Mouse (Mus musculus) heart, embryonic 14.5 days (tissue): ENCODE results near the gene Serpinb6d. TPM values are rescaled to one million over a fixed set of nuclear protein-coding genes. Genes with fewer than 3 reads are reported as not detected.

Source experiments
- ATAC-seq: fragments of 200-750 bp; cut with Nextera tagmentation; 2 replicates; pipeline ENCODE4 v1.8.0; 2017; ENCODE audit warnings: low read depth, moderate TSS enrichment; ENCODE audit not compliant: insufficient number of reproducible peaks, insufficient read depth, low FRiP score
- H3K27ac ChIP-seq, 2 experiments: fragments of 200-500 bp in 1 of 2; fragments of 300-500 bp in 1 of 2; sonication (generic) in 1 of 2; replicated peaks in 1 of 2; 2 replicates each; pipeline ENCODE4 v1.5.1; 2012 to 2014; ENCODE audit warnings: low read depth in 2 of 2, low read length in 2 of 2, control low read depth in 1 of 2, mild to moderate bottlenecking in 1 of 2, mixed read lengths in 1 of 2; ENCODE audit not compliant: control insufficient read depth in 1 of 2, insufficient read depth in 1 of 2
- H3K27me3 ChIP-seq: fragments of 300-500 bp; sonication (generic); 2 replicates; pipeline ENCODE4 v1.6.1; 2014; ENCODE audit warnings: mild to moderate bottlenecking, low read length, control low read depth; ENCODE audit not compliant: control insufficient read depth, insufficient read depth
- H3K36me3 ChIP-seq: fragments of 300-500 bp; sonication (generic); 2 replicates; pipeline ENCODE4 v1.6.1; 2014; ENCODE audit warnings: mild to moderate bottlenecking, control low read depth, low read length, mixed read lengths; ENCODE audit not compliant: control insufficient read depth, insufficient read depth
- H3K4me1 ChIP-seq, 2 experiments: fragments of 200-500 bp in 1 of 2; fragments of 300-500 bp in 1 of 2; sonication (generic) in 1 of 2; 2 replicates each; pipeline ENCODE4 v1.6.1; 2012 to 2014; ENCODE audit warnings: low read length in 2 of 2, control low read depth in 1 of 2, mixed read lengths in 1 of 2; ENCODE audit not compliant: control insufficient read depth in 2 of 2, insufficient read depth in 2 of 2
- H3K4me2 ChIP-seq: fragments of 300-500 bp; sonication (generic); 2 replicates; pipeline ENCODE4 v1.6.1; 2014; ENCODE audit warnings: mild to moderate bottlenecking, low read length
- H3K4me3 ChIP-seq, 2 experiments: fragments of 200-500 bp in 1 of 2; fragments of 300-500 bp in 1 of 2; sonication (generic) in 1 of 2; 2 replicates each; pipeline ENCODE4 v1.5.1; 2012 to 2014; ENCODE audit warnings: low read length in 2 of 2, mild to moderate bottlenecking in 2 of 2, control low read depth in 1 of 2, low read depth in 1 of 2, moderate library complexity in 1 of 2; ENCODE audit not compliant: control insufficient read depth in 1 of 2, insufficient read depth in 1 of 2
- H3K9ac ChIP-seq: fragments of 300-500 bp; sonication (generic); 2 replicates; pipeline ENCODE4 v1.6.1; 2014; ENCODE audit warnings: mild to moderate bottlenecking, low read length
- H3K9me3 ChIP-seq: fragments of 300-500 bp; sonication (generic); 2 replicates; pipeline ENCODE4 v1.6.1; 2016; ENCODE audit warnings: low read length, control low read depth; ENCODE audit not compliant: control insufficient read depth
- WGBS: fragments of 180-500 bp; shearing (Covaris S2); extraction: QIAGEN DNeasy Blood & Tissue Kit; methylation state at CpG from one replicate; pipeline ENCODE4 v1.1.7; 2014; 5-methylcytosine and 5-hydroxymethylcytosine counted together
- polyA plus RNA-seq: library from polyadenylated mRNA; unstranded; fragments of >200 nt; fragmentation: Nextera tagmentation; extraction: Ambion mirVana; gene quantifications from 2 replicates; pipeline ENCODE4 v1.2.1, GENCODE M21; 2014

Gene Serpinb6d
- not detected in 2 replicates for polyA plus RNA-seq

DNA sequence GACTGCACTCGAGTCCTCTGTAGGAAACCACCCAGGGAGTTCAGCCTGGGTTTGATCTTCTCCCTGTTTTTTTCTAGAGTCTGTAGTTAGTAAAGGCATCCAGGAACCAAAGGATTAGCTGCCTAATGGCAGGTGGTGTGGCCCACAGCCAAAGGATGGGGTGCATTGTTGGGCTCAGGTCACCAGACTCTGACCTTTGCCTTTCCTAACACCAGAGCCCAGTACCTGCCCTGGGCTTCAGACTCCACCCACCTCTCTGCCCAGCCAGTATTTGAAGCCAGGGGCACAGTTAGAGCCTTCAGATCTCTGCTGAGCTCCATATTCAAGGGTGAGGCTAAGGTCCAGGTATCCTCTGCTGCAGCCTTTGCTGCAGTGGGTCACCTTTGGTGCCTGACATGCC lies at the start of gene Serpinb6d:
Gene Serpinb6d, plus strand, starts transcription at position 301 of the 400 bp plus-strand sequence.
- Histone ChIP-seq H3K36me3 (no peaks in the 10 kb centered on the region), H3K27me3 (no peaks in the 10 kb centered on the region), H3K4me1 (no peaks in the 10 kb centered on the region), H3K27ac (no peak within 1 kb of the TSS), H3K4me2 (no peak within 1 kb of the TSS), H3K9me3 (peaks cover 3% of the 10 kb centered on the region; the same call in 1 of the 2 replicates), H3K4me3 (no peak within 1 kb of the TSS), H3K9ac (no peak within 1 kb of the TSS)
- ATAC-seq: no peak
- WGBS: 35% methylated on average over 1 of the region's 1 CpGs

DNA sequence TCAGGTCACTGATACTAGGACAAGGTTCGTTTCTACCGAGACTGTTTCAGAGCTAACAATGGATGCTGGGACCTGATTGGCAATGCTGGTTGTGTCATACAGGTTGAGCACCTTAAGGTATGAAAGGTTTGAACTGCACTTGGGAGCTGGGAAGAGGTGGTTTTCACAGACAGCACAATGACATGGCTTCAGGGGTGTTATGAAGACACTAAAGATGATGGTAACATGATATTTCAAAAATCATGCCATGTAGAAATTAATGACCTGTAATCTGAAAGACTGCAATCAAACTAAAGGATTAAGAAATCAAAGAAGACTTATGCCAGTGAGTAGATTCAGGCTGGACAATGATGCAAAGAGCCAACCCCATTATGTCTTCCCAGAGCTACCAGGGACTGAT lies 38.3 kb upstream of the Serpinb6d start:
- Histone ChIP-seq H3K9me3 (0 out of 2 replicates have a peak, but pooled peaks cover 20% of the 10 kb centered on the region), H3K4me3 (no peak overlapping the region), H3K36me3 (no peaks in the 10 kb centered on the region), H3K9ac (no peak overlapping the region), H3K27ac (no peak overlapping the region), H3K27me3 (no peaks in the 10 kb centered on the region), H3K4me2 (no peak overlapping the region), H3K4me1 (no peaks in the 10 kb centered on the region)
- ATAC-seq: no peak
- WGBS: 79% methylated on average over 2 of the region's 2 CpGs

DNA sequence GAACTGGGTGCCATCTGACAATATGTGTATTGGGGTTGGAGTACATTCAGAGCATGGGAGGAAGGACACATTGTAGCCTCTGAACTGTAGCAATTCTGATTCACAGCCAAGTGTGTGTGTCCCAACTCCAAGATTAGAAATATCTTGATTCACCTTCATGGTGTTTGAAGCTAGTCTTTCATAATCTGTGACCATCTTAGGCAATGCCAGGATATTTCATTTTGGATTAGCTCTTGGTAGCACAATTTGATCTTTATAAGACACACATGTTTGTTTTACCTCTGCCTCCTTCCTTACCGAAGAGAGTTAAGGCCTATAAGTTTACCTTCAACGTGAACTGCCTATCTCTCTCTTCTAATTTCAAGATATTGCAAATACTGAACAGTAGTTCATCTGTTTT lies 18.7 kb upstream of the Serpinb6d start:
- Histone ChIP-seq H3K4me2 (no peak overlapping the region), H3K9ac (no peak overlapping the region), H3K9me3 (peaks cover 4% of the 10 kb centered on the region; the same call in 1 of the 2 replicates), H3K4me3 (no peak overlapping the region), H3K4me1 (no peaks in the 10 kb centered on the region), H3K36me3 (no peaks in the 10 kb centered on the region), H3K27ac (no peak overlapping the region), H3K27me3 (no peaks in the 10 kb centered on the region)
- 68% methylated on average over 2 of the region's 2 CpGs for WGBS
- ATAC-seq: no peak

DNA sequence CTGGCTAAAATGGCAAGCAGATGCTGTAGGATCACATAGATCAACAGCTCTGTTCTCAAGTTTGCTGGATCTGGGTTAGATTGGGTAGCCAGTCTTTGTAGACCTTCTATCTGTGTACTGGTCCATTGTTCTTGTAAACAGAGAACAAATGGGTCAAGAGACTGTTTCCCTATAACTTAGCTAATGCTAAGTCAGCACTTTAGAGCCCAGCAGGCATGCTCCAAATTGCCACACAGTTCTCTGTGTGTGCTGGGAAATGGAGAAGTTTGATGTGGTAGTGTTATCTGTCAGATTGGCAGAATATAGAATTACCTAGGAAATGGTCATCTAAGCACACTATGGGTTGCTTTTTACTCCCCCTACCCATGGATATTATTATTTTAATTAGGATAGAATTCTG lies 1.3 kb downstream of the Serpinb6d start:
- H3K9me3 ChIP-seq: peaks cover 2% of the 10 kb centered on the region; the same call in 1 of the 2 replicates
- no peak overlapping the region for H3K4me2 ChIP-seq
- H3K27ac ChIP-seq: no peak overlapping the region
- no peak for ATAC-seq
- no peaks in the 10 kb centered on the region for H3K27me3 ChIP-seq
- H3K9ac ChIP-seq: no peak overlapping the region
- H3K36me3 ChIP-seq: no peaks in the 10 kb centered on the region
- no peak overlapping the region for H3K4me3 ChIP-seq
- no peaks in the 10 kb centered on the region for H3K4me1 ChIP-seq

DNA sequence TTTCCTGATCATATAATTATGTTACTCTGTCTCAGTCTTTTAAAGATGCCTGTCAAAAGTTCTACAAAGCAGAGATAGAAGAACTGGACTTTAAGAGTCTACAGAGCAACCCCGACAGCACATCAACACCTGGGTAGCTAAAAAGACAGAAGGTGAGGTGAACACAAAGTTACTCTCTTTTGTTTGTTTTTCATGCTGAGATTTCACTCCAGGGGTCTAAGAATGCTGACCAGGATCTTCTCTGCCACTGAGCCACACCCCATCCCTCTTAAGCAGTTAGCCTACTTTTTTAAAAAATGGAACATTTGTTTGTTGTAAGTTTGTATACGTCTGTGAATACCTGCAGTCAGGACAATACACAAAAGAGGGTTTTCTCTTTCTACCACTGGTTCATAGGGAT lies 59.1 kb downstream of the Serpinb6d start:
- Histone ChIP-seq H3K9me3 (no peaks in the 10 kb centered on the region), H3K4me3 (no peak overlapping the region), H3K27me3 (no peaks in the 10 kb centered on the region), H3K36me3 (no peaks in the 10 kb centered on the region), H3K27ac (no peak overlapping the region), H3K9ac (no peak overlapping the region), H3K4me1 (no peaks in the 10 kb centered on the region), H3K4me2 (no peak overlapping the region)
- no peak for ATAC-seq
- 65% methylated on average over 2 of the region's 2 CpGs for WGBS

Other genes with a start within 250 kb of the Serpinb6d start
- gene Serpinb9g, start 176.6 kb upstream of the Serpinb6d start, polyA plus RNA-seq: not detected in 2 replicates
- gene Serpinb6e, start 182.0 kb downstream of the Serpinb6d start, polyA plus RNA-seq: not detected in 2 replicates
- gene Serpinb6c, start 244.3 kb downstream of the Serpinb6d start, polyA plus RNA-seq: not detected in 2 replicates